Mouse (Mus musculus) kidney, adult 11 months (tissue): ENCODE data around the gene Ercc6l2.

Experiments used
- DNase-seq: peaks from one replicate; pipeline ENCODE4 v3.0.0; 2022

The Ercc6l2 gene

GRCm38 (mm10) chr13:63936369-63936768, 121.3 kb downstream of the Ercc6l2 start:
- no peak for DNase-seq

GRCm38 (mm10) chr13:63940257-63940656, 125.2 kb downstream of the Ercc6l2 start:
- DNase-seq, result no peak

- DNase-seq, result no peak
Observed at GRCm38 (mm10) chr13:63941170-63941569, 126.1 kb downstream of the Ercc6l2 start.

GRCm38 (mm10) chr13:63943605-63944004, 128.6 kb downstream of the Ercc6l2 start:
- DNase-seq, result no peak

GRCm38 (mm10) chr13:63944344-63945021, 129.4 kb downstream of the Ercc6l2 start:
- DNase-seq, result no peak
